Mouse (Mus musculus) midbrain, postnatal 0 days (tissue): ENCODE measurements around the gene Gm19345. TPM values are rescaled to one million over a fixed set of nuclear protein-coding genes. Genes with fewer than 3 reads are reported as not detected.
A peak's percentile ranks its signal among the peaks of the same experiment; 100 is the strongest.

Experiments
- ATAC-seq: fragments of 200-750 bp; cut with Nextera tagmentation; 2 replicates; pipeline ENCODE4 v1.8.0; 2017; ENCODE audit warnings: moderate number of reproducible peaks, mild to moderate bottlenecking, moderate TSS enrichment, moderate library complexity; ENCODE audit not compliant: low FRiP score
- DNase-seq: peaks from one replicate; pipeline ENCODE4 v3.0.0-alpha.2; 2015; ENCODE audit warnings: low spot score
- H3K27ac ChIP-seq: fragments of 300-500 bp; sonication (generic); 2 replicates; pipeline ENCODE4 v1.5.1; 2014; ENCODE audit warnings: low read depth, mild to moderate bottlenecking, low read length, mixed read lengths
- H3K27me3 ChIP-seq: fragments of 300-500 bp; sonication (generic); 2 replicates; pipeline ENCODE4 v1.6.1; 2014; ENCODE audit warnings: low read length, control low read depth, mixed read lengths; ENCODE audit not compliant: insufficient read depth
- H3K36me3 ChIP-seq: fragments of 300-500 bp; sonication (generic); 2 replicates; pipeline ENCODE4 v1.6.1; 2014; ENCODE audit warnings: low read length, control low read depth, mixed read lengths; ENCODE audit not compliant: insufficient read depth
- H3K4me1 ChIP-seq: fragments of 300-500 bp; sonication (generic); 2 replicates; pipeline ENCODE4 v1.6.1; 2014; ENCODE audit warnings: mild to moderate bottlenecking, control low read depth, antibody characterized with exemption, low read length, mixed read lengths; ENCODE audit not compliant: insufficient read depth
- H3K4me2 ChIP-seq: fragments of 300-500 bp; sonication (generic); 2 replicates; pipeline ENCODE4 v1.6.1; 2014; ENCODE audit warnings: low read depth, mild to moderate bottlenecking, low read length, mixed read lengths; ENCODE audit not compliant: poor library complexity, severe bottlenecking
- H3K4me3 ChIP-seq: fragments of 300-500 bp; sonication (generic); 2 replicates; pipeline ENCODE4 v1.5.1; 2014; ENCODE audit warnings: low read depth, mild to moderate bottlenecking, low read length, moderate library complexity
- H3K9ac ChIP-seq: fragments of 300-500 bp; sonication (generic); replicated peaks from 2 replicates; pipeline ENCODE4 v1.6.1; 2014; ENCODE audit warnings: mild to moderate bottlenecking, low read length, moderate library complexity, mixed read lengths; ENCODE audit not compliant: poor library complexity, severe bottlenecking
- H3K9me3 ChIP-seq: fragments of 300-500 bp; sonication (generic); 2 replicates; pipeline ENCODE4 v1.6.1; 2016; ENCODE audit warnings: low read length, control low read depth
- CTCF ChIP-seq: IDR thresholded peaks from 2 replicates; pipeline ENCODE4 v1.5.1; 2016; ENCODE audit warnings: antibody characterized with exemption, mild to moderate bottlenecking
- WGBS: fragments of 180-500 bp; shearing (Covaris S2); extraction: QIAGEN DNeasy Blood & Tissue Kit; methylation state at CpG from one replicate; pipeline ENCODE4 v1.1.7; 2014; 5-methylcytosine and 5-hydroxymethylcytosine counted together
- polyA plus RNA-seq: library from polyadenylated mRNA; unstranded; fragments of >200 nt; fragmentation: Nextera tagmentation; extraction: Ambion mirVana; gene quantifications from 2 replicates; pipeline ENCODE4 v1.2.1, GENCODE M21; 2015
- total RNA-seq: library from RNA; depleted of rRNA; stranded (reverse); fragments of >200 nt; gene quantifications from 2 replicates; pipeline ENCODE4 v1.2.3, GENCODE M21; 2014

Gm19345 gene
- total and polyA plus RNA-seq, 2 experiments from 2014 or later = 21.6 to 44.4 TPM

GRCm38 (mm10) chr7:19871137-19871621 lies 19.4 kb downstream of the Gm19345 start:
- no peak overlapping the region for H3K9ac ChIP-seq
- no peak overlapping the region for H3K27ac ChIP-seq
- H3K27me3 ChIP-seq = no peaks in the 10 kb centered on the region
- H3K36me3 ChIP-seq = no peaks in the 10 kb centered on the region
- H3K9me3 ChIP-seq = no peaks in the 10 kb centered on the region
- H3K4me1 ChIP-seq = no peaks in the 10 kb centered on the region
- WGBS = 63% methylated on average over 10 of the region's 10 CpGs
- H3K4me3 ChIP-seq = no peak overlapping the region
- no peak for TF ChIP-seq CTCF
- DNase-seq (no peak), ATAC-seq (no peak)
- no peak overlapping the region for H3K4me2 ChIP-seq

DNA sequence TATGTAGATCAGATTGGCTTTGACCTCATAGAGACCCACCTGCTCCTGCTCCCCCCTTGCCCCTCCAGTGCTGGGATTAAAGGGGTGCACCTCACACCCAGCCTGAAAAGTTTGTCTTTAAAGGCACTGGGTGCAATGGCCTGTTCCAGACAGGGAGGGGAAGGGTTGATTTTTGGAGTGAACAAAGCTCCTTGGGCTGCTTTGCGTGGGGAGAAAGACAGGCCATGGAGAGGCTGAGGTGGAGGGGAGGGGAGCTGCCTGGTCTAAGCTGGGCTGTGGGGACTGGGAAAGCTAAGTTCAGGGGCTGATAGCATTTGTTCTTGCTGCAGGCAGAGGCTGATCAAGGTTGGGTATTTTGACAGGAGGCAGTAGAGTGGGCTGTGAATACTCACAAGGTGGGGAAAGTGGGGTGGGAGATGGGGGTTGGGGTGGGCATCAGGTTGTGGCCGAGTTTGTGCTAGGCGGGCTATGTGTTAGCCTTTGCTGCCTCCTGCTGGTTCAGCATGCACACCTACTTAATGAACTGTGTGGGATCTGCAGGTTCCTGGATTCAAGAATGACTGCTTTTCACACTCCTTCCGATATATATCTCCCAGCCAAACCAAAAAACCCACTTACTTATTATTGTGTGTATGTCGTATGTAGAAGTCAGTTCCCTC lies 20.3 kb downstream of the Gm19345 start:
- Histone ChIP-seq H3K27me3 (no peaks in the 10 kb centered on the region), H3K9ac (no peak overlapping the region), H3K9me3 (no peaks in the 10 kb centered on the region), H3K27ac (no peak overlapping the region), H3K4me3 (no peak overlapping the region), H3K36me3 (no peaks in the 10 kb centered on the region), H3K4me2 (no peak overlapping the region), H3K4me1 (no peaks in the 10 kb centered on the region)
- WGBS = 55% methylated on average over 5 of the region's 5 CpGs
- ATAC-seq = no peak
- peak; percentile 59 for TF ChIP-seq CTCF
- DNase-seq = peak; percentile 5

- no peaks in the 10 kb centered on the region for H3K9me3 ChIP-seq
- TF ChIP-seq CTCF = peak; percentile 81
- H3K36me3 ChIP-seq = no peaks in the 10 kb centered on the region
- ATAC-seq = peak; percentile 47; the same call in 1 of the 2 replicates
- peak; percentile 60 for DNase-seq
- no peaks in the 10 kb centered on the region for H3K4me1 ChIP-seq
- no peak overlapping the region for H3K9ac ChIP-seq
- H3K4me3 ChIP-seq = no peak overlapping the region
- no peaks in the 10 kb centered on the region for H3K27me3 ChIP-seq
- H3K27ac ChIP-seq = no peak overlapping the region
- H3K4me2 ChIP-seq = no peak overlapping the region
- 48% methylated on average over 13 of the region's 13 CpGs for WGBS
These were observed 24.3 kb downstream of the Gm19345 start for GRCm38 (mm10) chr7:19875948-19876682.

DNA sequence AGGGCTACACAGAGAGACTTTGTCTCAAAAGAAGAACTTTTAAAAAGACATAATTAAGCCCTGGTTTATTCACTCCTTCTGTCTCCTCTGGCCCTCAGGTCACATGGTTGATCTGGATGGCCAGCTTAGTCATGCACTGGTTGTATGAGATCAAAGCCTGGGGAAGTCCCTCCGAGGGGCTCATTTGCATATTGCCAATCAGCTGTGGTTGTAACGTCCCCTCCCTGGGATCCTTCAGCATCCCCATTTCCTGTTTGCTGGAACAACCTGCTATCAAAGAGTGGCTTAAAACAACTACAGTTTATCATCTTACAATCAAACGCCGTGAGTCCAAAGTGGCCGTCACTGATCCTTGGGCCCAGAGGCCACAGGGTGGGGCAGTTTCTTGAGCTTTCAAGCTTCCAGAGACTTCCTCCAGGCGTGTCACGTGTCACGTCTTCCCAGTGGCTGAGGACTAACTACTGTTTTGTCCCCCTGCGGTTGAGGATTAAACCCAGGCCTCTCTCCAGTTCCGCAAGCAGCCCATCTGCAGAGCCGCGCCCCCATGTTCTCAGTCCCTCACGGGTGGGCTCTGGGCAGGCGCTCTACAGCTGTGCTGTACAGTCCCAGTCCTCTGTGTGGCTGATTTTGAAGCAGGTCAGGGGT lies 25.1 kb downstream of the Gm19345 start:
- no peak overlapping the region for H3K9ac ChIP-seq
- H3K27me3 ChIP-seq = no peaks in the 10 kb centered on the region
- H3K27ac ChIP-seq = no peak overlapping the region
- DNase-seq = no peak
- no peak for TF ChIP-seq CTCF
- no peaks in the 10 kb centered on the region for H3K36me3 ChIP-seq
- no peak overlapping the region for H3K4me2 ChIP-seq
- ATAC-seq = peak; percentile 29; the same call in 1 of the 2 replicates
- H3K4me1 ChIP-seq = no peaks in the 10 kb centered on the region
- 39% methylated on average over 14 of the region's 14 CpGs for WGBS
- no peak overlapping the region for H3K4me3 ChIP-seq
- H3K9me3 ChIP-seq = no peaks in the 10 kb centered on the region

DNA sequence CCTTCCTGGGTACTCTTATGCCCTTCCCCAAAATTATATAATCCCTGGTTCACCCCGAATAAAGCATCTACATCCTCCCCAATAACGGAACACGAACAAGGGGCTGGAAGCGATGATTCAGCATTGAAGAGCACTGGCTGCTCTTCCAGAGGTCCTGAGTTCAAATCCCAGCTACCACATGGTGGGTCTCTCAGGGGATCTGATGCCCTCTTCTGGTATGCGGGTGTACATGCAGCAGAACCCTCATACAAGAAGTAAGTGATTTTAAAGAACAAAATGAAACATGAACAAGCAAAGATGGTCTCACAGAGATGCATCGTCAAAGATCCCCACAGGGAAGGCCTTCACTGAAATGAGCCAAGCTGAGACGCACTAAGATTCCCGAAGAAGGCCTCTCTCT lies 29.0 kb downstream of the Gm19345 start:
- TF ChIP-seq CTCF = no peak
- DNase-seq = no peak
- no peak overlapping the region for H3K4me2 ChIP-seq
- WGBS = 78% methylated on average over 8 of the region's 8 CpGs
- H3K9ac ChIP-seq = no peak overlapping the region
- no peak for ATAC-seq
- H3K4me3 ChIP-seq = no peak overlapping the region
- no peaks in the 10 kb centered on the region for H3K9me3 ChIP-seq
- H3K4me1 ChIP-seq = no peaks in the 10 kb centered on the region
- H3K36me3 ChIP-seq = no peaks in the 10 kb centered on the region
- no peaks in the 10 kb centered on the region for H3K27me3 ChIP-seq
- no peak overlapping the region for H3K27ac ChIP-seq

- Histone ChIP-seq H3K9ac (no peak within 1 kb of the TSS), H3K9me3 (no peaks in the 10 kb centered on the region), H3K27me3 (no peaks in the 10 kb centered on the region), H3K27ac (no peak within 1 kb of the TSS), H3K36me3 (no peaks in the 10 kb centered on the region), H3K4me2 (no peak within 1 kb of the TSS), H3K4me1 (no peaks in the 10 kb centered on the region), H3K4me3 (no peak within 1 kb of the TSS)
- ATAC-seq (no peak), DNase-seq (no peak)
- 80% methylated on average over 7 of the region's 7 CpGs for WGBS
- TF ChIP-seq CTCF = no peak
These were observed 36.0 kb downstream of the Gm19345 start, which contains the start of gene Ceacam19 for GRCm38 (mm10) chr7:19887849-19888248. Ceacam19 (minus strand) TSS chr7:19887965.
